Mouse (Mus musculus): ENCODE data around the gene Oard1. TPM values are rescaled to one million over a fixed set of nuclear protein-coding genes. Genes with fewer than 3 reads are reported as not detected.

The Oard1 gene
- polyA plus RNA-seq, 1 experiment from 2014 or later: 56.5 TPM

DNA sequence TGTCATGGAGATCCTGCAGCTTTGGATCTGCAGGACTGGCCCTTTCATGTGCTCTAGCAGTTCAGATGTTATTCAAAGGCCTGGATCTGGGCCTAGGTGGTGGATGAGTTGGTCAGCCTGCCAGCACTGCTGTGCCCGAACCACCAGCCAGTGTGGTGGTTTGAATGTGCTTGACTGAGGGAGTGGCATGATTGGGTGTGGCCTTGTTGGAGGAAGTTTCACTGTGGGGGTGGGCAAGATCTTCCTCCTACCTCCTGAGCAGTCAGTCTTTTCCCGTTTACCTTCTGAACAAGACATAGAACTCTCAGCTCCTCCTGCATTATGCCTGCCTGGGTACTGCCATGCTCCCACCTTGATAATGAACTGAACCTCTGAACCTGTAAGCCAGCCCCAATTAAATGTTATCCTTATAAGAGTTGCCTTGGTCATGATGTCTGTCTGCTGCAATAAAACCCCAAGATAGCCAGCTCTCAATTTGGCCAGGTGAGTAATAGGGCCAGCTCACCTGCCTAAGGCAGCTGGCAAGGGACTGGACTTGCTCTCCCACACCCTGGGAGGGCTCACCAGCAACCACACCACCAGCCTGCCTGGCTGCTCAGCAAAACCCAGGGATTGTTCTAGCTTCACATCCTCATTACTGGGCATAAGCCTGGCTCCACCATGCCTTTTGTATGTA lies 23.9 kb upstream of the Oard1 start:
- Histone ChIP-seq H3K9ac (no peak overlapping the region), H3K27me3 (replicated peaks) (no peaks in the 10 kb centered on the region), H3K27ac (no peak overlapping the region), H3K9me3 (replicated peaks) (no peaks in the 10 kb centered on the region), H3K4me2 (no peak overlapping the region), H3K4me1 (peaks cover 8% of the 10 kb centered on the region), H3K36me3 (peaks cover 54% of the 10 kb centered on the region), H3K4me3 (no peak overlapping the region)
- ATAC-seq: no peak
- WGBS (ENCODE audit: insufficient replicate concordance): 36% methylated on average over 2 of the region's 2 CpGs

DNA sequence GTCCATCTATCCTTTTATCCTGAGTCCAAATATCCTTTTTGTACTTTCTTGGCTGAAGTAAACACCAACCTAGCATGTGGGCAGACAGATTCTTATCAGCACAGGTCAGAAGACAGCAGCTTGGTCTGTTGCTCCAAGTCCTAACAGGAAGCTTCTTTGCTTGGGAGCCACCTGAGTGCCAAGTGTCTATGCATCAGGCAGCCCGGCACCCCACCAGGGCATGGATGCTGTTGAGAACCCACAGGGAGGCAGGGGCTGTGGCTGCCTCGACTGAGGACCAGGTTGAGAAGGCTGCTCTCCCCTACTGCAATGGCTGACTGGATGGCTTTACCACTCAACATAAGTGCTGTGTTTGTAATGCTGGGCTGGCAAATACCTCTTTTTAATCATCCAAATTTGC lies 21.1 kb upstream of the Oard1 start:
- no peak overlapping the region for H3K4me2 ChIP-seq
- peaks cover 81% of the 10 kb centered on the region for H3K36me3 ChIP-seq
- WGBS (ENCODE audit: insufficient replicate concordance): 82% methylated on average over 2 of the region's 2 CpGs
- H3K9ac ChIP-seq: no peak overlapping the region
- ATAC-seq: no peak
- no peak overlapping the region for H3K27ac ChIP-seq
- H3K4me3 ChIP-seq: no peak overlapping the region
- peaks cover 8% of the 10 kb centered on the region for H3K4me1 ChIP-seq
- no peaks in the 10 kb centered on the region for H3K9me3 ChIP-seq (replicated peaks)
- H3K27me3 ChIP-seq (replicated peaks): no peaks in the 10 kb centered on the region

GRCm38 (mm10) chr17:48389442-48389841 lies 20.4 kb upstream of the Oard1 start:
- Histone ChIP-seq H3K4me3 (no peak overlapping the region), H3K4me2 (no peak overlapping the region), H3K4me1 (peaks cover 8% of the 10 kb centered on the region), H3K36me3 (peaks cover 89% of the 10 kb centered on the region), H3K9ac (no peak overlapping the region), H3K9me3 (replicated peaks) (no peaks in the 10 kb centered on the region), H3K27ac (no peak overlapping the region), H3K27me3 (replicated peaks) (no peaks in the 10 kb centered on the region)
- 64% methylated on average over 5 of the region's 5 CpGs for WGBS (ENCODE audit: insufficient replicate concordance)
- ATAC-seq: no peak

DNA sequence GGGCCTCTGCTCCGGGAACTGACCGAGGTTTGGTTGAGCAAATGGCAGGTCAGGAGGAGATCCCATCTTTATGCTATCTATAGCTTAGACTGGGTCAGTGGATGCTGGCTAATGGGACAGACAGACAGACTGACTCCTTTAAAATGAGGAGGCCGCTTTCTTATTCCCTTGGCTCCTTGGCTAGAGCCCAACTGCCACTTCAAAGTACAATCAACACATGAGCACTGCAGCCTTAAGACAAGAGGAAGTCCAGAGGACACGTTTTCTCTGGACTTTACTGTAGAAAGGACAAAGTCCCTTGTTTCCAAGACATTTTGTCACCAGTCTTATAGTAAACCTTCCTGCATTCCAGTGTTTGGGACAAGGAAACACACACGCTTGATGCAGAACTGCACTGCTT lies 18.4 kb upstream of the Oard1 start:
- no peaks in the 10 kb centered on the region for H3K27me3 ChIP-seq (replicated peaks)
- H3K36me3 ChIP-seq: peaks cover 100% of the 10 kb centered on the region
- no peaks in the 10 kb centered on the region for H3K9me3 ChIP-seq (replicated peaks)
- no peaks in the 10 kb centered on the region for H3K4me1 ChIP-seq
- H3K4me2 ChIP-seq: no peak overlapping the region
- H3K4me3 ChIP-seq: no peak overlapping the region
- 87% methylated on average over 5 of the region's 5 CpGs for WGBS (ENCODE audit: insufficient replicate concordance)
- ATAC-seq: no peak
- H3K27ac ChIP-seq: no peak overlapping the region
- no peak overlapping the region for H3K9ac ChIP-seq

- WGBS (ENCODE audit: insufficient replicate concordance): 89% methylated on average over 3 of the region's 3 CpGs
- no peak overlapping the region for H3K4me3 ChIP-seq
- no peak for ATAC-seq
Observed at GRCm38 (mm10) chr17:48392616-48393015, 17.2 kb upstream of the Oard1 start.

GRCm38 (mm10) chr17:48401710-48402109 lies 8.1 kb upstream of the Oard1 start:
- H3K9ac ChIP-seq: no peak overlapping the region
- H3K4me3 ChIP-seq: no peak overlapping the region
- H3K9me3 ChIP-seq (replicated peaks): no peaks in the 10 kb centered on the region
- peaks cover 69% of the 10 kb centered on the region for H3K36me3 ChIP-seq
- H3K4me2 ChIP-seq: no peak overlapping the region
- H3K27me3 ChIP-seq (replicated peaks): no peaks in the 10 kb centered on the region
- no peak for ATAC-seq
- WGBS (ENCODE audit: insufficient replicate concordance): 79% methylated on average over 4 of the region's 4 CpGs
- no peak overlapping the region for H3K27ac ChIP-seq
- H3K4me1 ChIP-seq: peaks cover 57% of the 10 kb centered on the region

More at GRCm38 (mm10) chr17:48392616-48393015, 17.2 kb upstream of the Oard1 start:
- H3K27me3 ChIP-seq (replicated peaks): no peaks in the 10 kb centered on the region
- H3K36me3 ChIP-seq: peaks cover 100% of the 10 kb centered on the region
- no peak overlapping the region for H3K9ac ChIP-seq
- no peak overlapping the region for H3K4me2 ChIP-seq
- H3K4me1 ChIP-seq: no peaks in the 10 kb centered on the region
- no peak overlapping the region for H3K27ac ChIP-seq
- H3K9me3 ChIP-seq (replicated peaks): no peaks in the 10 kb centered on the region

- Histone ChIP-seq H3K4me2 (no peak overlapping the region), H3K27ac (no peak overlapping the region), H3K4me1 (peaks cover 68% of the 10 kb centered on the region), H3K9ac (no peak overlapping the region), H3K9me3 (replicated peaks) (no peaks in the 10 kb centered on the region), H3K27me3 (replicated peaks) (no peaks in the 10 kb centered on the region), H3K4me3 (no peak overlapping the region), H3K36me3 (peaks cover 59% of the 10 kb centered on the region)
- no peak for ATAC-seq
- 80% methylated on average over 3 of the region's 3 CpGs for WGBS (ENCODE audit: insufficient replicate concordance)
Observed at GRCm38 (mm10) chr17:48402751-48403150, 7.1 kb upstream of the Oard1 start.

- H3K4me3 ChIP-seq: no peak overlapping the region
- peak overlapping the region; percentile 25; the same call in 1 of the 2 replicates for H3K9ac ChIP-seq
- no peaks in the 10 kb centered on the region for H3K27me3 ChIP-seq (replicated peaks)
- peak overlapping the region; percentile 79 for H3K27ac ChIP-seq
- H3K4me1 ChIP-seq: peaks cover 72% of the 10 kb centered on the region
- 76% methylated on average over 2 of the region's 2 CpGs for WGBS (ENCODE audit: insufficient replicate concordance)
- H3K36me3 ChIP-seq: peaks cover 48% of the 10 kb centered on the region
- H3K9me3 ChIP-seq (replicated peaks): no peaks in the 10 kb centered on the region
- H3K4me2 ChIP-seq: peak overlapping the region; percentile 44; the same call in 1 of the 2 replicates
- ATAC-seq: no peak
Observed at GRCm38 (mm10) chr17:48403848-48404247, 6.0 kb upstream of the Oard1 start.

DNA sequence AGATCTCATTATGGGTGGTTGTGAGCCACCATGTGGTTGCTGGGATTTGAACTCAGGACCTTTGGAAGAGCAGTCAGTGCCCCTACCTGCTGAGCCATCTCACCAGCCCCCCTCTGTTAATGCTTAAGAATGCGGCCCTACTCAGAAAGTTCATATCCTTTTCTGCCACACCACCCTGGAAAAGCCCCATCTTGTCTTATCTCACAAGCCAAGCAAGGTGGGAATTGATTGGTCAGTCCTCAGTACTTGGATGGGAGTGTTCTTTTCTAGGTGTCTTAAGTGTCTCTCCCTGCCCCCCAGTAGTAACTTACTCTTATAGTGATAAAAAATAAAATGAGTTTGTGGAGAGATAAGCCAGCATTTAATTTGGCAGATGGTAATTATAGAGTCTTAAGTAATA lies 5.1 kb upstream of the Oard1 start:
- Histone ChIP-seq H3K9ac (no peak overlapping the region; the same call in 1 of the 2 replicates), H3K36me3 (peaks cover 39% of the 10 kb centered on the region), H3K4me2 (peak overlapping the region; percentile 44), H3K9me3 (replicated peaks) (no peaks in the 10 kb centered on the region), H3K4me1 (peaks cover 70% of the 10 kb centered on the region), H3K27me3 (replicated peaks) (no peaks in the 10 kb centered on the region), H3K27ac (peak overlapping the region; percentile 79), H3K4me3 (no peak overlapping the region)
- 13% methylated on average over 1 of the region's 1 CpGs for WGBS (ENCODE audit: insufficient replicate concordance)
- peak; percentile 46 for ATAC-seq

GRCm38 (mm10) chr17:48407154-48407553 lies 2.7 kb upstream of the Oard1 start:
- Histone ChIP-seq H3K9me3 (replicated peaks) (no peaks in the 10 kb centered on the region), H3K27me3 (replicated peaks) (no peaks in the 10 kb centered on the region), H3K4me2 (peak overlapping the region; percentile 82), H3K27ac (peak overlapping the region; percentile 100), H3K9ac (peak overlapping the region; percentile 99), H3K36me3 (peaks cover 28% of the 10 kb centered on the region), H3K4me3 (peak overlapping the region; percentile 90), H3K4me1 (peaks cover 71% of the 10 kb centered on the region)
- 35% methylated on average over 4 of the region's 4 CpGs for WGBS (ENCODE audit: insufficient replicate concordance)
- no peak for ATAC-seq

DNA sequence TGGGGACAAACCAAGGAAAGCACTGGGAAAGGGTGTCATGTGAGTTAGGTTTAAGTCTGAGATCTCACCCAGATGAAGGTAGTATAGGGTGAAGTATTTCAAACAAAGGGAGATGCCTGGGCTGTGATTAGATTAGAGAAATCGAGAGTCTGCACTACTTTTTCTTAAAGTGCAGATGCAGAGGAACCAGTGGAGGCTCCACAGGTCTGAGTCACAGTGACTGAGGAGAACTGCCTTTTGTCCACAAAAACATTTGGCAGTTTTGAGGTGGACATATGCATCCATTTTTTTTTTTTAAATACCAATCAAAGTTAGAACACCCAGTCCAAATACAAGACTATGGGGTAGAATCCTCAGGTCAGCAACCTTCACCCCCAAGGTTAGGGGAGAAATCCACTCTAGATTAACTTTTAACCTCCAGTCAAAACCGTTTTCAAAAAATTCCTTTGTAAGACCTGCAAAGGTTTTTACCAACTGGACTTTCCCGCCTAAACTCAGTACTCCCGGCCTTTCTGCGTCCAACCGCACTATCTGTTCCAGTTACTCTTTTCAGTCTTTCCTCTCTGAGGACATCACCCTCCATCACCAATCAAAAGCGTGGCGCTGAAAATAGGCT lies 1.8 kb upstream of the Oard1 start:
- H3K9me3 ChIP-seq (replicated peaks): no peaks in the 10 kb centered on the region
- H3K4me1 ChIP-seq: peaks cover 69% of the 10 kb centered on the region
- 7% methylated on average over 8 of the region's 8 CpGs for WGBS (ENCODE audit: insufficient replicate concordance)
- peak overlapping the region; percentile 100 for H3K27ac ChIP-seq
- ATAC-seq: no peak
- peak overlapping the region; percentile 99 for H3K9ac ChIP-seq
- peak overlapping the region; percentile 90 for H3K4me3 ChIP-seq
- no peaks in the 10 kb centered on the region for H3K27me3 ChIP-seq (replicated peaks)
- H3K4me2 ChIP-seq: peak overlapping the region; percentile 82
- H3K36me3 ChIP-seq: peaks cover 28% of the 10 kb centered on the region

DNA sequence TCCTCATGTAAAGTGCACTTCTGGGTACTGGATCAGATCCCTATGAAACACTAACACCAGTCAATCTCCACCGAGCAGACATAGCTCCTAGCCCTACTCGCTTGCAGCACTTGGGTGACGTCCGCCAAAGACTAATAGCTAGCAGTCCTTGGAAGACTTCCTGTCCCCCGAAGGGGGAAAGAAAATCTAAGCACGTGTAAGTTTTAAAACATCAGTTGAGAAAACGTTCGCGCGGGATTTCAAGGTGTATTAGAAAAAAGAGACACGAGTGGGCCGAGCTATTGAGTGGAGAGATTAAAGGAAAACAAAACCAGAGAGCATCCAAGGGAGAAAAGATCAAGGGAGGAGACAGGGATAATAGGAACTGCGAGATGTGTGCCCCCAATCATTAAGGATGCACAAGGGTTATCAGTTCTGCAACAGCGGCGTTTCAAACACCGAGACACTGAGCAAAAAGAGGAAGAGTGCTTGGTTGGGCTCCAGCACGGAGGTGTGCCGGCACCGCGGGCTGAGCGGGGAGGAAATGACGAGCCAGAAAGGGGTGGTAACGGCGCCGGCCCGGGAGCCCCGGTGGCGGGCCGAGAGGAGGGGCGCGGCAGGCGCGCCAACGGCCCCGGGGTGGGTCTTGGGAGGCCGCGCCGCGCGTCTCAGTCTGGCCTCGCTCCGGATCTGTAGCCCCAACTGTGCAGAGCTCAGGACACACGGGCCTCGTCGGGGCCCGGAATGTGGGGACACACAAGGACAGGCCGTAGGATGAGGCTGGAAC lies 1.1 kb upstream of the Oard1 start:
- H3K4me1 ChIP-seq: peaks cover 68% of the 10 kb centered on the region
- WGBS (ENCODE audit: insufficient replicate concordance): under 1% methylated on average over 47 of the region's 47 CpGs
- H3K9ac ChIP-seq: peak overlapping the region; percentile 99
- H3K27me3 ChIP-seq (replicated peaks): no peaks in the 10 kb centered on the region
- H3K27ac ChIP-seq: peak overlapping the region; percentile 100
- ATAC-seq: peak; percentile 43
- H3K4me3 ChIP-seq: peak overlapping the region; percentile 90
- H3K9me3 ChIP-seq (replicated peaks): no peaks in the 10 kb centered on the region
- peaks cover 34% of the 10 kb centered on the region for H3K36me3 ChIP-seq
- peak overlapping the region; percentile 82 for H3K4me2 ChIP-seq

All from liver, embryonic 12.5 days (tissue).